Mouse (Mus musculus): Measurements from ENCODE around the gene Spag16. TPM values are rescaled to one million over a fixed set of nuclear protein-coding genes. Genes with fewer than 3 reads are reported as not detected.
"Not testable (repeated sequence)": the region's sequence is repeated elsewhere in the genome, so short reads cannot be mapped to it uniquely, and the experiment has no call there.

The Spag16 gene
- polyA plus RNA-seq, 1 experiment from 2014 or later, result 0.85 TPM

DNA sequence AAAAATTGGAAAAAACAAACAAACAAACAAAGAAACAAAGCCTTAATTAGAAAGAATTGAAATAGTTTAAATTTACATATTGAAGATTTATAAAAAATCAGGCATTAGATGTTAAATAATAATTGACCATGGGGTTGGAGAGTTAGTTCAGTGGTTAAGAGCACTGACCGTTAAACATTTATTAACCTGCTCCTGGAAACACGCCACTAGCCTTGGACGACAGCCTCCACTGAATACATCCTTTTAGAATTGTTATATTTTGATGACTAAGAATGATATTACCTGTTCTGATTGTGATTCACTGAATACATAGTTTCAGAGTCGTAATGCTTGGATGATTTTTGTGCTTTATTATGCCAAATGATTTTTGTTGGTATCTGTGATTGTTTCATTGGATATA lies 6.7 kb downstream of the Spag16 start:
- 93% methylated on average over 4 of the region's 4 CpGs for WGBS
- H3K4me1 ChIP-seq, H3K9ac ChIP-seq: not testable (repeated sequence)

GRCm38 (mm10) chr1:69853436-69853835 lies 26.7 kb downstream of the Spag16 start:
- no peaks in the 10 kb centered on the region for H3K9me3 ChIP-seq (replicated peaks)
- no peak overlapping the region for H3K27ac ChIP-seq
- 79% methylated on average over 7 of the region's 7 CpGs for WGBS
- H3K27me3 ChIP-seq, result no peaks in the 10 kb centered on the region
- no peaks in the 10 kb centered on the region for H3K4me1 ChIP-seq
- no peaks in the 10 kb centered on the region for H3K36me3 ChIP-seq (ENCODE audit: poor library complexity, severe bottlenecking)
- no peak for ATAC-seq
- H3K4me2 ChIP-seq, result no peak overlapping the region
- H3K4me3 ChIP-seq, result no peak overlapping the region
- H3K9ac ChIP-seq, result no peak overlapping the region

More for the DNA sequence above, 6.7 kb downstream of the Spag16 start:
- ATAC-seq; H3K4me2 ChIP-seq; H3K9me3 ChIP-seq (replicated peaks); H3K4me3 ChIP-seq; H3K27me3 ChIP-seq; H3K36me3 ChIP-seq (ENCODE audit: poor library complexity, severe bottlenecking); H3K27ac ChIP-seq: not testable (repeated sequence)

GRCm38 (mm10) chr1:69867776-69868175 lies 41.0 kb downstream of the Spag16 start:
- H3K4me2 ChIP-seq, result no peak overlapping the region
- ATAC-seq, result no peak
- 47% methylated on average over 4 of the region's 4 CpGs for WGBS
- no peaks in the 10 kb centered on the region for H3K36me3 ChIP-seq (ENCODE audit: poor library complexity, severe bottlenecking)
- no peak overlapping the region for H3K27ac ChIP-seq
- H3K4me3 ChIP-seq, result no peak overlapping the region
- H3K9me3 ChIP-seq (replicated peaks), result no peaks in the 10 kb centered on the region
- H3K4me1 ChIP-seq, result no peaks in the 10 kb centered on the region
- H3K27me3 ChIP-seq, result no peaks in the 10 kb centered on the region
- no peak overlapping the region for H3K9ac ChIP-seq

GRCm38 (mm10) chr1:69956606-69957005 lies 129.8 kb downstream of the Spag16 start:
- no peaks in the 10 kb centered on the region for H3K27me3 ChIP-seq
- no peaks in the 10 kb centered on the region for H3K9me3 ChIP-seq (replicated peaks)
- H3K9ac ChIP-seq, result no peak overlapping the region
- ATAC-seq, result no peak
- no peaks in the 10 kb centered on the region for H3K4me1 ChIP-seq
- H3K4me3 ChIP-seq, result no peak overlapping the region
- no peaks in the 10 kb centered on the region for H3K36me3 ChIP-seq (ENCODE audit: poor library complexity, severe bottlenecking)
- no peak overlapping the region for H3K4me2 ChIP-seq
- WGBS, result 46% methylated on average over 3 of the region's 3 CpGs
- H3K27ac ChIP-seq, result no peak overlapping the region

GRCm38 (mm10) chr1:69996874-69997273 lies 170.1 kb downstream of the Spag16 start:
- H3K4me2 ChIP-seq, result no peak overlapping the region
- no peak overlapping the region for H3K27ac ChIP-seq
- ATAC-seq, result no peak
- H3K27me3 ChIP-seq, result no peaks in the 10 kb centered on the region
- H3K9me3 ChIP-seq (replicated peaks), result no peaks in the 10 kb centered on the region
- no peaks in the 10 kb centered on the region for H3K36me3 ChIP-seq (ENCODE audit: poor library complexity, severe bottlenecking)
- H3K4me1 ChIP-seq, result no peaks in the 10 kb centered on the region
- H3K9ac ChIP-seq, result no peak overlapping the region
- H3K4me3 ChIP-seq, result no peak overlapping the region

- no peaks in the 10 kb centered on the region for H3K36me3 ChIP-seq (ENCODE audit: poor library complexity, severe bottlenecking)
- H3K9me3 ChIP-seq (replicated peaks), result no peaks in the 10 kb centered on the region
- no peak overlapping the region for H3K27ac ChIP-seq
- WGBS, result 78% methylated on average over 3 of the region's 3 CpGs
- ATAC-seq, result no peak
- H3K9ac ChIP-seq, result no peak overlapping the region
- no peaks in the 10 kb centered on the region for H3K27me3 ChIP-seq
- no peak overlapping the region for H3K4me2 ChIP-seq
- H3K4me1 ChIP-seq, result no peaks in the 10 kb centered on the region
- no peak overlapping the region for H3K4me3 ChIP-seq
Observed at GRCm38 (mm10) chr1:70012991-70013390, 186.2 kb downstream of the Spag16 start.

DNA sequence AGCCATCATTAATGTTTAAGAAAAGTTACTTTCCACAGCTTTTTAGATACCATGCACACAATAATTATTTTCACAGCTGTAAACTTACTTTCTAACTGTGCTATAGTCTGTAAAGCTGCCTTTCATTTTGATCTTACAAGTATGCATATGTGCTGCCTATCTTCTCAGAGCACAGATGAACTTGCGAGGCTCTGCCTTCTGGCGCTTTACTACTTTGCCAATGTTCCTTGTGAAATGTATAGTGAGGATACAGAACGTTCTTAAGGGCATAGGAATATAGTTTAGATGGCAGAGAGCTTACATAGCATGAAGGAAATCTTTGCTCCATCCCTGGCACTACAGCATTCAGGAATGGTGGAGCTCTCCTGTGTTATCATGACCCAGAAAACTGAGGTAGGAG lies 210.6 kb downstream of the Spag16 start:
- Histone ChIP-seq H3K4me3 (no peak overlapping the region), H3K27me3 (no peaks in the 10 kb centered on the region), H3K4me2 (no peak overlapping the region), H3K4me1 (no peaks in the 10 kb centered on the region), H3K9me3 (replicated peaks) (no peaks in the 10 kb centered on the region), H3K27ac (no peak overlapping the region), H3K36me3 (ENCODE audit: poor library complexity, severe bottlenecking) (no peaks in the 10 kb centered on the region), H3K9ac (no peak overlapping the region)
- ATAC-seq, result peak; percentile 38; the same call in 1 of the 2 replicates
- 84% methylated on average over 3 of the region's 3 CpGs for WGBS

DNA sequence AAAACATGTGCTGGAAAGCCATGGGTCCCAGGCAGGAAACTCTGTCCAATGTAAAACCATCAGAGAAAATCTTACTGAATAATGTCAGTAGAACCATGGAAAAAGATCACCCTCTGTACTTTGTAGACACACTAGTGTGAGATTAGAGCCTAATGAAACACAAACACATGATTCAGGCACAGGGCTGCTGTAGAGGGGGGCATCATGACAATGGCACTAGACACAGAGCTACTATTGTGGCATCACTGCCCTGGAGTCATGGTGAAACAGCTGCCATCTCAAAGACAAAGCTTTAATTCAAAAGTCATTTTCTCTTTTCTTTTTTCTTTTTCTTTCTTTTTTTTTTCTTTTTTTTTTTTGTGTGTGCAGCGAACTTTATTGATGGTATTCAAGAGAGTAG lies 240.6 kb downstream of the Spag16 start:
- no peak overlapping the region for H3K4me2 ChIP-seq
- no peaks in the 10 kb centered on the region for H3K9me3 ChIP-seq (replicated peaks)
- ATAC-seq, result no peak
- H3K4me3 ChIP-seq, result no peak overlapping the region
- no peak overlapping the region for H3K27ac ChIP-seq
- no peaks in the 10 kb centered on the region for H3K36me3 ChIP-seq (ENCODE audit: poor library complexity, severe bottlenecking)
- no peaks in the 10 kb centered on the region for H3K4me1 ChIP-seq
- H3K27me3 ChIP-seq, result no peaks in the 10 kb centered on the region
- WGBS, result 82% methylated on average over 1 of the region's 1 CpGs
- no peak overlapping the region for H3K9ac ChIP-seq

GRCm38 (mm10) chr1:70073440-70073839 lies 246.7 kb downstream of the Spag16 start:
- no peaks in the 10 kb centered on the region for H3K4me1 ChIP-seq
- no peaks in the 10 kb centered on the region for H3K36me3 ChIP-seq (ENCODE audit: poor library complexity, severe bottlenecking)
- H3K27me3 ChIP-seq, result no peaks in the 10 kb centered on the region
- no peak overlapping the region for H3K4me2 ChIP-seq
- ATAC-seq, result no peak
- no peak overlapping the region for H3K9ac ChIP-seq
- H3K9me3 ChIP-seq (replicated peaks), result no peaks in the 10 kb centered on the region
- H3K27ac ChIP-seq, result no peak overlapping the region
- no peak overlapping the region for H3K4me3 ChIP-seq
- WGBS, result 26% methylated on average over 6 of the region's 6 CpGs

GRCm38 (mm10) chr1:70078806-70079205 lies 252.0 kb downstream of the Spag16 start:
- no peak overlapping the region for H3K9ac ChIP-seq
- H3K4me3 ChIP-seq, result no peak overlapping the region
- no peaks in the 10 kb centered on the region for H3K4me1 ChIP-seq
- no peaks in the 10 kb centered on the region for H3K9me3 ChIP-seq (replicated peaks)
- H3K27ac ChIP-seq, result no peak overlapping the region
- no peaks in the 10 kb centered on the region for H3K36me3 ChIP-seq (ENCODE audit: poor library complexity, severe bottlenecking)
- no peaks in the 10 kb centered on the region for H3K27me3 ChIP-seq
- WGBS, result 87% methylated on average over 6 of the region's 6 CpGs
- ATAC-seq, result no peak
- H3K4me2 ChIP-seq, result no peak overlapping the region

DNA sequence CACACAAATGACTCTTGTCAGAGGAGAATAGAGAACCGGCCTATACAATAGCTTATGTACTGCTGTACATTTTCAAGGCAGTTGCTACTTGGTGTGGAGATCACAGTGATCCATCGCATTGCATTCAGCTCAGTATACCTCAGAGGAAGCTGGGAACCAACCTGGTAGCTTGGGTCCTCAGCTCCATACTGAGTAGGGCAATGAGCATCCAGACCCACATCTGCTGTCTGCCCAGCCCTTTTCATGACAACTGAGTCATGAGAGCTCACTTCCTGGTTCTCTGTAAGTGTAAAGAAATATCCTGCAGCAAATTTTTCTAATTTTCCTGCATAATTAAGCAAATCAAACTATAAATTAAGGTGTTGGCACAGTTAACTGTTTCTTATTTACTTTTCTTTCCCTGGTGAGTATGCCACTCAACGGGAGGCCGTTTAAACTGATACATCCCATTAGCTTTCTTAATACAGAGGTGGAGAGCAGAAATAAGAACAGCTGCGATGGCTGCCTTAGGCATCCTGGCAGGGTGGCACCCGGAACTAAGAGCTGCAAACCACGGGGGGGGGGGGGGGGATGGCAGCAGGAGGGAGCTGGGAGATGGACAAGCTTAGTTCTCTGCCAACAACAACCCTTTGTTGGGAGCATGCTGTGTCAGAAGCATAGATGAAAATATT lies 255.6 kb downstream of the Spag16 start:
- no peaks in the 10 kb centered on the region for H3K36me3 ChIP-seq (ENCODE audit: poor library complexity, severe bottlenecking)
- no peaks in the 10 kb centered on the region for H3K4me1 ChIP-seq
- no peak for ATAC-seq
- H3K4me3 ChIP-seq, result no peak overlapping the region
- no peak overlapping the region for H3K4me2 ChIP-seq
- H3K27ac ChIP-seq, result no peak overlapping the region
- no peaks in the 10 kb centered on the region for H3K27me3 ChIP-seq
- 62% methylated on average over 7 of the region's 7 CpGs for WGBS
- no peak overlapping the region for H3K9ac ChIP-seq
- no peaks in the 10 kb centered on the region for H3K9me3 ChIP-seq (replicated peaks)

GRCm38 (mm10) chr1:70104683-70105082 lies 277.9 kb downstream of the Spag16 start:
- Histone ChIP-seq H3K36me3 (ENCODE audit: poor library complexity, severe bottlenecking) (no peaks in the 10 kb centered on the region), H3K27ac (no peak overlapping the region), H3K4me3 (no peak overlapping the region), H3K4me1 (no peaks in the 10 kb centered on the region), H3K27me3 (no peaks in the 10 kb centered on the region), H3K4me2 (no peak overlapping the region), H3K9me3 (replicated peaks) (no peaks in the 10 kb centered on the region), H3K9ac (no peak overlapping the region)
- no peak for ATAC-seq
- 90% methylated on average over 8 of the region's 8 CpGs for WGBS

All from forebrain, embryonic 13.5 days (tissue).